Mouse (Mus musculus) kidney, adult 18-20 months (tissue): Measurements from ENCODE around the gene Frmd8.
"Not testable (repeated sequence)": the region's sequence is repeated elsewhere in the genome, so short reads cannot be mapped to it uniquely, and the experiment has no call there.

ENCODE experiments used
- DNase-seq: peaks from one replicate; pipeline ENCODE4 v3.0.0; 2021

Gene Frmd8

GRCm38 (mm10) chr19:5883935-5884334 lies 8.9 kb upstream of the Frmd8 start:
- DNase-seq = no peak

- not testable (repeated sequence) for DNase-seq
Observed at GRCm38 (mm10) chr19:5882079-5882478, 7.0 kb upstream of the Frmd8 start.

GRCm38 (mm10) chr19:5881155-5881554 lies 6.1 kb upstream of the Frmd8 start:
- peak; percentile 50 for DNase-seq

- DNase-seq = no peak
Observed at GRCm38 (mm10) chr19:5879735-5880134, 4.7 kb upstream of the Frmd8 start.

GRCm38 (mm10) chr19:5878916-5879315 lies 3.8 kb upstream of the Frmd8 start:
- peak; percentile 47 for DNase-seq

- DNase-seq = peak; percentile 90
Observed at GRCm38 (mm10) chr19:5878362-5878722, 3.3 kb upstream of the Frmd8 start.

GRCm38 (mm10) chr19:5877618-5878361 lies 2.7 kb upstream of the Frmd8 start, which contains the start of gene Slc25a45:
Gene Slc25a45 (plus strand): TSS chr19:5877808.
- DNase-seq = peak; percentile 85

- DNase-seq = no peak
Observed at GRCm38 (mm10) chr19:5874391-5874968, 594 bp downstream of the Frmd8 start.

GRCm38 (mm10) chr19:5872931-5873556 lies 2.0 kb downstream of the Frmd8 start:
- no peak for DNase-seq

GRCm38 (mm10) chr19:5872528-5872927 lies 2.5 kb downstream of the Frmd8 start:
- no peak for DNase-seq

GRCm38 (mm10) chr19:5871683-5872082 lies 3.4 kb downstream of the Frmd8 start:
- DNase-seq = no peak

GRCm38 (mm10) chr19:5871273-5871672 lies 3.8 kb downstream of the Frmd8 start:
- no peak for DNase-seq

GRCm38 (mm10) chr19:5868096-5868495 lies 7.0 kb downstream of the Frmd8 start:
- no peak for DNase-seq

- no peak for DNase-seq
Observed at GRCm38 (mm10) chr19:5864710-5865398, 10.2 kb downstream of the Frmd8 start.

- DNase-seq = no peak
Observed at GRCm38 (mm10) chr19:5863776-5864175, 11.3 kb downstream of the Frmd8 start.

GRCm38 (mm10) chr19:5862335-5863085 lies 12.6 kb downstream of the Frmd8 start:
- DNase-seq = no peak

- DNase-seq = no peak
Observed at GRCm38 (mm10) chr19:5856604-5857003, 18.5 kb downstream of the Frmd8 start.

GRCm38 (mm10) chr19:5852035-5852722 lies 22.9 kb downstream of the Frmd8 start:
- DNase-seq = no peak

GRCm38 (mm10) chr19:5851481-5851971 lies 23.5 kb downstream of the Frmd8 start:
- no peak for DNase-seq

GRCm38 (mm10) chr19:5850860-5851259 lies 24.2 kb downstream of the Frmd8 start:
- DNase-seq = no peak

GRCm38 (mm10) chr19:5849843-5850527 lies 25.1 kb downstream of the Frmd8 start:
- peak; percentile 98 for DNase-seq
